Mouse (Mus musculus) MEL (cell line): ENCODE data around the gene Pafah2. TPM values are rescaled to one million over a fixed set of nuclear protein-coding genes. Genes with fewer than 3 reads are reported as not detected.

Experiments
- DNase-seq: peaks from one replicate; pipeline ENCODE4 v3.0.0; 2011; ENCODE audit warnings: low read depth, low spot score
- H3K27ac ChIP-seq: 2 replicates; pipeline ENCODE4 v1.5.1; 2012; ENCODE audit warnings: low read depth, mild to moderate bottlenecking, control low read depth, low read length, moderate library complexity; ENCODE audit not compliant: control insufficient read depth
- H3K27me3 ChIP-seq, 2 experiments: fragments of 150-350 bp in 1 of 2; sonication (generic) in 1 of 2; 2 replicates each; pipeline ENCODE4 v1.6.1; 2012; ENCODE audit warnings: low read length in 2 of 2, mild to moderate bottlenecking in 2 of 2, improper control_type of control experiment in 1 of 2, moderate library complexity in 1 of 2; ENCODE audit not compliant: insufficient read depth in 2 of 2, control insufficient read depth in 1 of 2
- H3K36me3 ChIP-seq, 2 experiments: 2 replicates each; pipeline ENCODE4 v1.6.1; 2012 to 2014; ENCODE audit warnings: low read length in 2 of 2, improper control_type of control experiment in 1 of 2, inconsistent platforms in 1 of 2, mild to moderate bottlenecking in 1 of 2; ENCODE audit not compliant: insufficient read depth in 2 of 2, control insufficient read depth in 1 of 2
- H3K4me1 ChIP-seq, 2 experiments: fragments of 150-350 bp in 1 of 2; sonication (generic) in 1 of 2; 2 replicates each; pipeline ENCODE4 v1.6.1; 2012; ENCODE audit warnings: low read length in 2 of 2, improper control_type of control experiment in 1 of 2, mild to moderate bottlenecking in 1 of 2; ENCODE audit not compliant: insufficient read depth in 2 of 2, control insufficient read depth in 1 of 2
- H3K4me3 ChIP-seq, 2 experiments: fragments of 150-350 bp in 1 of 2; sonication (generic) in 1 of 2; 2 replicates each; pipeline ENCODE4 v1.5.1; 2012; ENCODE audit warnings: low read depth in 2 of 2, low read length in 2 of 2, mild to moderate bottlenecking in 2 of 2, moderate library complexity in 2 of 2, control low read depth in 1 of 2, improper control_type of control experiment in 1 of 2; ENCODE audit not compliant: control insufficient read depth in 1 of 2, insufficient read depth in 1 of 2
- H3K79me2 ChIP-seq: 2 replicates; pipeline ENCODE4 v1.6.1; 2012; ENCODE audit warnings: mild to moderate bottlenecking, low read length, moderate library complexity; ENCODE audit not compliant: control insufficient read depth, poor library complexity, insufficient read depth
- H3K9ac ChIP-seq: 2 replicates; pipeline ENCODE4 v1.6.1; 2012; ENCODE audit warnings: low read depth, mild to moderate bottlenecking, control low read depth, low read length, moderate library complexity; ENCODE audit not compliant: control insufficient read depth, poor library complexity, severe bottlenecking
- H3K9me3 ChIP-seq: fragments of 150-350 bp; sonication (generic); replicated peaks from 2 replicates; pipeline ENCODE4 v1.6.1; 2012; ENCODE audit warnings: mild to moderate bottlenecking, low read length, improper control_type of control experiment, moderate library complexity; ENCODE audit not compliant: insufficient read depth
- EP300 ChIP-seq, 2 experiments: IDR thresholded peaks; 2 replicates each; pipeline ENCODE4 v1.6.1; 2011; ENCODE audit warnings: improper control_type of control experiment in 2 of 2, low read length in 2 of 2, low read depth in 1 of 2, mild to moderate bottlenecking in 1 of 2
- GABPA ChIP-seq: IDR thresholded peaks from 2 replicates; pipeline ENCODE4 v1.6.1; 2012; ENCODE audit warnings: low read depth, mild to moderate bottlenecking, inconsistent platforms, low read length, improper control_type of control experiment, moderate library complexity
- MYC ChIP-seq: IDR thresholded peaks from 2 replicates; pipeline ENCODE4 v1.6.1; 2011; ENCODE audit warnings: low read depth, mild to moderate bottlenecking, low read length, improper control_type of control experiment, moderate library complexity
- NELFE ChIP-seq: IDR thresholded peaks from 2 replicates; pipeline ENCODE4 v1.6.1; 2011; ENCODE audit warnings: low read depth, low read length, improper control_type of control experiment
- POLR2AphosphoS2 ChIP-seq: IDR thresholded peaks from 2 replicates; pipeline ENCODE4 v1.6.1; 2011; ENCODE audit warnings: low read length, improper control_type of control experiment
- RAD21 ChIP-seq: IDR thresholded peaks from 2 replicates; pipeline ENCODE4 v1.6.1; 2011; ENCODE audit warnings: mild to moderate bottlenecking, low read depth, low read length, improper control_type of control experiment
- RCOR1 ChIP-seq: IDR thresholded peaks from 2 replicates; pipeline ENCODE4 v1.6.1; 2012; ENCODE audit warnings: low read depth, mild to moderate bottlenecking, inconsistent platforms, low read length, improper control_type of control experiment
- SIN3A ChIP-seq: IDR thresholded peaks from 2 replicates; pipeline ENCODE4 v1.6.1; 2012; ENCODE audit warnings: low read length, improper control_type of control experiment, inconsistent platforms
- SMC3 ChIP-seq: IDR thresholded peaks from 2 replicates; pipeline ENCODE4 v1.6.1; 2011; ENCODE audit warnings: low read depth, low read length, improper control_type of control experiment
- USF2 ChIP-seq, 2 experiments: IDR thresholded peaks; 2 replicates each; pipeline ENCODE4 v1.6.1; 2011 to 2012; ENCODE audit warnings: improper control_type of control experiment in 2 of 2, low read length in 2 of 2, borderline replicate concordance in 1 of 2, inconsistent platforms in 1 of 2, low read depth in 1 of 2, mild to moderate bottlenecking in 1 of 2; ENCODE audit not compliant: insufficient read depth in 1 of 2
- ZC3H11A ChIP-seq: IDR thresholded peaks from 2 replicates; pipeline ENCODE4 v1.6.1; 2012; ENCODE audit warnings: low read depth, mild to moderate bottlenecking, inconsistent platforms, low read length, improper control_type of control experiment
- ZKSCAN1 ChIP-seq: IDR thresholded peaks from 2 replicates; pipeline ENCODE4 v1.6.1; 2012; ENCODE audit warnings: low read depth, mild to moderate bottlenecking, inconsistent platforms, low read length, improper control_type of control experiment, moderate library complexity
- polyA plus RNA-seq, 2 experiments: library from polyadenylated mRNA; stranded (reverse) in 1 of 2; unstranded in 1 of 2; fragments of >175 nt in 1 of 2; fragments of >200 nt in 1 of 2; gene quantifications; 2 replicates each; pipeline versions ENCODE4 v1.2.1 to v1.2.4; 2012; ENCODE audit warnings: low replicate concordance in 2 of 2, low read depth in 1 of 2; ENCODE audit not compliant: insufficient read length in 2 of 2, insufficient read depth in 1 of 2, missing spikeins in 1 of 2
- total RNA-seq: library from RNA; depleted of rRNA; stranded (reverse); fragments of 300-350 nt; gene quantifications from 2 replicates; pipeline ENCODE4 v1.2.3, GENCODE M21; 2012

Pafah2 gene
- total and polyA plus RNA-seq, 3 experiments = 6.0 to 10.6 TPM; not detected in 1

DNA sequence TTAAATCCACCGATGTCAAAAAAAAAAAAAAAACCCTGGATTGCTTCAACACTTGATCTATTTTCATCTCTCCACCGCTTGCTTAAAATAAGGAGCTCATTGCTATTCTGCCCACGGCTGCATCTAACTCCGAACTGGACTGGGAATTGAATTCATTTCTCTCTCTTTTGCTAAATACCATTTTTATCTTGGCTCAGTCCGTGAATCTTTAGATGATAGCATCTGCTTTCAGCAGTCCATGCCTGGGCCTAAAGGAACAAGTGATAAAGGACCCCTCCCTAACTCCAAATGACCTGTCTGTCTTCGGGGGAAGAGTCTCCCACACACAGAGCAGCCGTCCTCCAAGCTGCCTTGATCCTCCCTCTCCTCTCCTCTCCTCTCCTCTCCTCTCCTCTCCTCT, 48.8 kb downstream of the Pafah2 start:
- no peaks in the 10 kb centered on the region; a peak in 3 of 4 replicates for H3K27me3 ChIP-seq

DNA sequence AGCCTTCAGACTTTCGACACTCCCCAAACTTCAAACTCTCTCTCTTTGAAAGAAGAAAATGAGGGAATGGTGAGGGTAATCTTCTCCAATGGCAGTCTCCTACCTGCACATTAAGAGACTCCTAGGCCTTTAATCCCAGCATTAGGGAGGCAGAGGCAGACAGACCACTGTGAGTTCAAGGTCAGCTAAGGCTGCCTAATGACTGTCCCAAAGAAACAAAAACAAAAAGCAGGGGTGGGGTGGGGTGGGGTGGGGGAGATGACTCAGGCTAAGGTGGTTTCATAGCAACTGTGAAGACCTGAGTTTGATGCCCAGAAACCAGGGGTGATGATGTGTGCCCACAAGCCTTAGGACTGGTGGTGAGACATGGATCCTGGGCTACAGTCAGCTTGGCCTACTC, 49.4 kb downstream of the Pafah2 start:
- H3K9me3 ChIP-seq = no peaks in the 10 kb centered on the region

More for the DNA sequence above, 48.8 kb downstream of the Pafah2 start:
- Histone ChIP-seq H3K4me3 (no peak overlapping the region), H3K27ac (no peak overlapping the region), H3K79me2 (no peaks in the 10 kb centered on the region), H3K4me1 (peaks cover 0 to 6% of the 10 kb centered on the region in 2 experiments; a peak in 2 of 4 replicates), H3K9me3 (no peaks in the 10 kb centered on the region), H3K9ac (no peak overlapping the region), H3K36me3 (peaks cover 0 to 5% of the 10 kb centered on the region in 2 experiments; a peak in 2 of 4 replicates)
- no peak for DNase-seq
- TF ChIP-seq ZC3H11A = no peak
- TF ChIP-seq RAD21 = no peak
- TF ChIP-seq USF2 (IDR thresholded peaks at IDR 0.05; ENCODE audit: borderline replicate concordance in 1 of 2, insufficient read depth in 1 of 2, low read depth in 1 of 2, low read length in 2 of 2) = no peak
- TF ChIP-seq SMC3 = no peak
- no peak for TF ChIP-seq ZKSCAN1
- no peak for TF ChIP-seq MYC
- no peak for TF ChIP-seq EP300 (IDR thresholded peaks at IDR 0.05; ENCODE audit: low read depth in 1 of 2, low read length in 2 of 2)
- TF ChIP-seq GABPA = no peak

DNA sequence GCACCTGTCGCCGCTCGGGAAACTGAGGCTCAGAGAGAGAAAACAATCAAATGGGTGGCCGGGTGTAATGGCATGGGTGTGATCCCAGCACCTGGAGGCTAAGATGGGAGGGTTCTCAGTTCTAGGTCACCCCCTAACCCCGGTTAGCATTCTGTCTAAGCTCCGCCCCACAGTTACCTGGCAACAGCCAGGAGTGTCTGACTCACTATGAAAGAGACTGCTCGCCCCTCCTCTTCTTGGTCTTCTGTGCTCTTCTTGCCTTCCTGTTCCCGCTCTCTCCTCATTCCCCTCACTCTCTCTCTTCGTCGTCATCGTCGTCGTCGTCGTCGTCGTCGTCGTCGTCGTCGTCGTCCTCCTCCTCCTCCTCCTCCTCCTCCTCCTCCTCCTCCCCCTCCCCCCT, 51.8 kb downstream of the Pafah2 start:
- DNase-seq = no peak
- H3K4me3 ChIP-seq = no peak overlapping the region
- H3K36me3 ChIP-seq = no peaks in the 10 kb centered on the region
- H3K9me3 ChIP-seq = no peaks in the 10 kb centered on the region
- no peaks in the 10 kb centered on the region for H3K4me1 ChIP-seq
- no peak overlapping the region for H3K9ac ChIP-seq
- no peaks in the 10 kb centered on the region for H3K79me2 ChIP-seq
- H3K27me3 ChIP-seq = peaks cover 2 to 3% of the 10 kb centered on the region in 2 experiments
- no peak overlapping the region for H3K27ac ChIP-seq
- TF ChIP-seq ZKSCAN1 = no peak
- no peak for TF ChIP-seq SIN3A
- no peak for TF ChIP-seq POLR2AphosphoS2
- no peak for TF ChIP-seq USF2 (IDR thresholded peaks at IDR 0.05; ENCODE audit: borderline replicate concordance in 1 of 2, insufficient read depth in 1 of 2, low read depth in 1 of 2, low read length in 2 of 2)
- TF ChIP-seq NELFE = no peak

More for the DNA sequence above, 49.4 kb downstream of the Pafah2 start:
- Histone ChIP-seq H3K27me3 (peaks cover 0 to under 1% of the 10 kb centered on the region in 2 experiments; a peak in 3 of 4 replicates), H3K79me2 (no peaks in the 10 kb centered on the region), H3K36me3 (peaks cover 0 to under 1% of the 10 kb centered on the region in 2 experiments; a peak in 2 of 4 replicates), H3K27ac (no peak overlapping the region), H3K4me1 (peaks cover 0 to under 1% of the 10 kb centered on the region in 2 experiments; a peak in 2 of 4 replicates), H3K9ac (no peak overlapping the region), H3K4me3 (no peak overlapping the region)
- no peak for DNase-seq
- TF ChIP-seq RAD21 (no peak), RCOR1 (no peak)
